Mouse (Mus musculus) liver, embryonic 14.5 days (tissue): Measurements from ENCODE around the gene Zbtb7a.

ENCODE experiments used
- CTCF ChIP-seq: IDR thresholded peaks from 2 replicates; pipeline ENCODE4 v1.5.1; 2016; ENCODE audit warnings: antibody characterized with exemption, low read depth, control low read depth
- EP300 ChIP-seq: IDR thresholded peaks from 2 replicates; pipeline ENCODE4 v1.6.1; 2016; ENCODE audit warnings: antibody characterized with exemption, low read depth

GRCm38 (mm10) chr10:81105565-81106112, 29.4 kb upstream of the Zbtb7a start, which contains the start of gene Map2k2:
- no peak; the same call in 1 of the 2 replicates for TF ChIP-seq EP300
- peak; percentile 4; the same call in 1 of the 2 replicates for TF ChIP-seq CTCF
